Mouse (Mus musculus) brain, embryonic 14.5 days (tissue): ENCODE results near the gene Spdl1.

ENCODE experiments used
- CTCF ChIP-seq: fragments of 200-500 bp; IDR thresholded peaks from 2 replicates; pipeline ENCODE4 v1.5.1; 2012; ENCODE audit warnings: inconsistent platforms, mild to moderate bottlenecking, moderate library complexity, borderline replicate concordance; ENCODE audit not compliant: insufficient read depth, insufficient read length; ENCODE audit errors: extremely low read depth
- POLR2A ChIP-seq: fragments of 200-500 bp; IDR thresholded peaks from 2 replicates; pipeline ENCODE4 v1.6.1; 2012; ENCODE audit warnings: mild to moderate bottlenecking, inconsistent platforms, borderline replicate concordance; ENCODE audit not compliant: poor library complexity, insufficient read depth, insufficient read length, severe bottlenecking; ENCODE audit errors: extremely low read depth

- TF ChIP-seq POLR2A (no peak), CTCF (no peak)
Measured at GRCm38 (mm10) chr11:34779966-34780365, 53.5 kb downstream of the Spdl1 start.
